Mouse (Mus musculus) forebrain, embryonic 15.5 days (tissue): ENCODE results near the gene Cnnm1. TPM values are rescaled to one million over a fixed set of nuclear protein-coding genes. Genes with fewer than 3 reads are reported as not detected.
A peak's percentile ranks its signal among the peaks of the same experiment; 100 is the strongest.

Experiments
- ATAC-seq: fragments of 200-750 bp; cut with Nextera tagmentation; replicated peaks from 2 replicates; pipeline ENCODE4 v1.8.0; 2017; ENCODE audit warnings: mild to moderate bottlenecking, moderate TSS enrichment, moderate library complexity
- H3K27ac ChIP-seq: fragments of 300-500 bp; sonication (generic); replicated peaks from 2 replicates; pipeline ENCODE4 v1.5.1; 2015; ENCODE audit warnings: mild to moderate bottlenecking, inconsistent platforms
- H3K27me3 ChIP-seq: fragments of 300-500 bp; sonication (generic); 2 replicates; pipeline ENCODE4 v1.6.1; 2015; ENCODE audit warnings: inconsistent platforms
- H3K36me3 ChIP-seq: fragments of 300-500 bp; sonication (generic); 2 replicates; pipeline ENCODE4 v1.6.1; 2015; ENCODE audit warnings: mild to moderate bottlenecking, inconsistent platforms
- H3K4me1 ChIP-seq: fragments of 300-500 bp; sonication (generic); 2 replicates; pipeline ENCODE4 v1.6.1; 2015; ENCODE audit warnings: inconsistent platforms
- H3K4me2 ChIP-seq: fragments of 300-500 bp; sonication (generic); replicated peaks from 2 replicates; pipeline ENCODE4 v1.6.1; 2015; ENCODE audit warnings: mild to moderate bottlenecking, inconsistent platforms
- H3K4me3 ChIP-seq: fragments of 300-500 bp; sonication (generic); 2 replicates; pipeline ENCODE4 v1.5.1; 2015; ENCODE audit warnings: mild to moderate bottlenecking, inconsistent platforms
- H3K9ac ChIP-seq: fragments of 300-500 bp; sonication (generic); replicated peaks from 2 replicates; pipeline ENCODE4 v1.6.1; 2015; ENCODE audit warnings: mild to moderate bottlenecking, inconsistent platforms
- H3K9me3 ChIP-seq: fragments of 300-500 bp; sonication (generic); 2 replicates; pipeline ENCODE4 v1.6.1; 2016; ENCODE audit warnings: inconsistent platforms
- WGBS: fragments of 180-500 bp; shearing (Covaris S2); methylation state at CpG from one replicate; pipeline ENCODE4 v1.1.7; 2015; ENCODE audit warnings: mixed read lengths; 5-methylcytosine and 5-hydroxymethylcytosine counted together
- polyA plus RNA-seq: library from polyadenylated mRNA; unstranded; fragments of >200 nt; fragmentation: Nextera tagmentation; extraction: Ambion mirVana; gene quantifications from 2 replicates; pipeline ENCODE4 v1.2.1, GENCODE M21; 2015

Cnnm1 gene
- polyA plus RNA-seq, 1 experiment from 2014 or later: 1.3 TPM

DNA sequence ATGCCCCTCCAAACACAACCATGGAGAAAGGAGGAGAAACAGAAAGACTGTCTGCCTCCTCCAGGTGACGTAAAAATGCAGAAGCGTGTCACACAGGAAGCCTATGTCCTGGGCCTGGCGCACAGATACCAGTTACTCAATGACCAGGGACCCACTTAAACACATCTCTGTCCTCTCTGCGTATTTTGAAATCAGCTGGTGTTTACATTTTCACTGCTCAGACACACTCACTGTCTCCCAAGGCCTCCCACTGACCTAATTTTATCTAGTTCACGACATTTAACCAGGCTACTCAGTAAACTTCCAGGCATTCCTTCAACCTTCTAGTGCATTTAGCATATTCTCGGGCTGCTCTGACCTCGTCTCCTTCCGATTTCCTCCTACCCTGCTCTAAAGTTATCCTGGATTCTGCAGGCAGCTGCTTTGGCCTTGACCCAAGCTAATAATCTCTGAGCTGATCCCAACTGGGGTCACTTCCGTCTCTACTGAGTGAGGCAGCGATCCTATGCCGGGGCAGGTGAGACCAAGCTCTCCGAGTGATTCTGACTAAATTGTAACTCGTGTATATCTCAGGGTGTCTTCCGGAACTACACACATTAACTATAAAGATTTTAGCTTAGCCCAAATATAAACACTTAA is 76.3 kb downstream of the Cnnm1 start:
- Histone ChIP-seq H3K9ac (no peak overlapping the region), H3K4me3 (no peak overlapping the region), H3K27me3 (no peaks in the 10 kb centered on the region), H3K27ac (no peak overlapping the region), H3K4me2 (no peak overlapping the region), H3K4me1 (peaks cover 20% of the 10 kb centered on the region), H3K36me3 (peaks cover 15% of the 10 kb centered on the region), H3K9me3 (no peaks in the 10 kb centered on the region)
- no peak for ATAC-seq
- WGBS: 89% methylated on average over 14 of the region's 14 CpGs

DNA sequence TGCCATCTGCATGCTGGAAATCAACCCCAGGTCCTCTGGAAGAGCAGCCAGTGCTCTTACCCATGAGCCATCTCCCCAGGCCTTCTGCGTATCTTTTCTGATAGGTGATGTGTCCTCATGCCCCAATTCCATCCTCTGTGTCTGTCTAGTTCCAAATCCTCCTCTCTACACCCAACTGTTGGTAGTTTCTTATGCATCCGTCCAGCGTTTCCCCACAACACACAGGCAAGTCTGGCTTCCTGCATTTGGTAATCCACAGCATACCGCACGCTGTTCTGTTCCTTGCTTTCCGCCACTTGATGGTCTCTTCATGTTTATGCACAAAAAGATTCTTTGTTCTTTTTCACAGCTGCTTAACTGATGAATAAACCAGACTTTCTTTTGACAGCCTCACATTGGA is 77.1 kb downstream of the Cnnm1 start:
- Histone ChIP-seq H3K27ac (no peak overlapping the region), H3K9me3 (no peaks in the 10 kb centered on the region), H3K27me3 (no peaks in the 10 kb centered on the region), H3K4me2 (no peak overlapping the region; the same call in 1 of the 2 replicates), H3K4me1 (peaks cover 28% of the 10 kb centered on the region), H3K36me3 (peaks cover 13% of the 10 kb centered on the region), H3K9ac (no peak overlapping the region), H3K4me3 (no peak overlapping the region)
- ATAC-seq: no peak
- WGBS: 55% methylated on average over 6 of the region's 6 CpGs

DNA sequence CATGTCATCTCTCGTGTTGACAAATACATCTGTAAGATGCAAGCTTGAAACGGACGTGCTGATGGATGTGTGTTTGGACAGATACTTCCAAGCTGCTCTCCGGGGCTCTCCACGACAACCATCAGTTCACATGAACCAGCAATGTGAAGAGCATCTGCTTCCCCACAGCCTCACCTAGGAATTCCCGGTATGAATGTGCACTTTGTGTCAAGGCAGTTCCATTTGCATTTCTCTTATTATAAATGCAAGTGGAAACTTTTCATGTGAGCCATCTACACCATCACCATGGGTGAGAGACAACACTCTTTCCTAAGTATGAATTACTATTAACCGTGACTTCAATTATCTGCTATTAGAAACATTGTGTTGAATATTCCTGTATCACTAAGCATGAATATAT is 77.6 kb downstream of the Cnnm1 start:
- WGBS: 62% methylated on average over 7 of the region's 7 CpGs
- Histone ChIP-seq H3K36me3 (peaks cover 13% of the 10 kb centered on the region), H3K4me2 (no peak overlapping the region), H3K4me3 (no peak overlapping the region), H3K4me1 (peaks cover 33% of the 10 kb centered on the region), H3K9ac (no peak overlapping the region), H3K9me3 (no peaks in the 10 kb centered on the region), H3K27ac (no peak overlapping the region), H3K27me3 (no peaks in the 10 kb centered on the region)
- no peak for ATAC-seq

DNA sequence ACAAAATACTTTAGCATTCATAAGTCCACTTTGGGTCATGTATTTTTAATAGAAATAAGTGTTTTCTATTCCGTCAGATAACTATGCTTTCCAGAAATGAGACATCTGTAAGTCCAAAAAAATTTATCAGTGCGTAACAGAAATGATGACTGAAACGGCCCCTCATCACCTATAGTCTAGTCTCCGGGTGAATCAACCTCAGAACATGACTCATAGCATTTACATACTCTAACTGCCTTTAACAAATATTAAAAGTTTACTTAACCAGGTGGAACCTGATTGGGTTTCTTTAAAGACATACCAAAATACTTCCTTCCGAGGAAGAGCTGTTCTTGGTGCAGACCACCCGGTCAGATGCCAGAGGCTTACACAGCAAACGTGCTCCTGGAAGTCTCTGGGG is 78.0 kb downstream of the Cnnm1 start:
- 87% methylated on average over 7 of the region's 7 CpGs for WGBS
- no peak overlapping the region for H3K9ac ChIP-seq
- H3K9me3 ChIP-seq: no peaks in the 10 kb centered on the region
- H3K4me3 ChIP-seq: no peak overlapping the region
- H3K4me1 ChIP-seq: peaks cover 36% of the 10 kb centered on the region
- no peak overlapping the region for H3K27ac ChIP-seq
- no peak overlapping the region for H3K4me2 ChIP-seq
- H3K36me3 ChIP-seq: peaks cover 13% of the 10 kb centered on the region
- no peak for ATAC-seq
- H3K27me3 ChIP-seq: no peaks in the 10 kb centered on the region

DNA sequence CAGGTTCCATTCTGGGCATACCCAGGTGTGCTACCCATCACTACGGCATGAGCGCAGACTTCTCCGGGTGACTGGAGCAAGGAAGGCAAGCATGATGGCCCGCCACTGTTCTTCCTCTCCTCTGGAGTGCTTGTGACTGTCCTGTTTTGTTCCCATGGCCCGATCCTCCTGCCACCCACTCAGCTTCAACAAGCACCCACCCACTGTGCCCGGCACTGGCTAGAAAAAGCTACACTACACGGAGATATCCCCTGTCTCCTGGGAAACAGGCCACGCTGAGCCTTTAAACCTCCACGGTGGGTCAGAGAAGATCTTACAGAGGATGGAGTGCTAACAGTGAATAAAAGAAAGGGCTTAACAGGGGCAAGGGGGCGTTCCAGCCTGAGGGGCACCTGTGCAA is 79.0 kb downstream of the Cnnm1 start:
- WGBS: 83% methylated on average over 10 of the region's 10 CpGs
- H3K27ac ChIP-seq: no peak overlapping the region
- ATAC-seq: no peak
- H3K9me3 ChIP-seq: no peaks in the 10 kb centered on the region
- no peak overlapping the region for H3K9ac ChIP-seq
- H3K4me3 ChIP-seq: no peak overlapping the region
- no peak overlapping the region for H3K4me2 ChIP-seq
- H3K27me3 ChIP-seq: no peaks in the 10 kb centered on the region
- H3K4me1 ChIP-seq: peaks cover 43% of the 10 kb centered on the region
- H3K36me3 ChIP-seq: peaks cover 11% of the 10 kb centered on the region

DNA sequence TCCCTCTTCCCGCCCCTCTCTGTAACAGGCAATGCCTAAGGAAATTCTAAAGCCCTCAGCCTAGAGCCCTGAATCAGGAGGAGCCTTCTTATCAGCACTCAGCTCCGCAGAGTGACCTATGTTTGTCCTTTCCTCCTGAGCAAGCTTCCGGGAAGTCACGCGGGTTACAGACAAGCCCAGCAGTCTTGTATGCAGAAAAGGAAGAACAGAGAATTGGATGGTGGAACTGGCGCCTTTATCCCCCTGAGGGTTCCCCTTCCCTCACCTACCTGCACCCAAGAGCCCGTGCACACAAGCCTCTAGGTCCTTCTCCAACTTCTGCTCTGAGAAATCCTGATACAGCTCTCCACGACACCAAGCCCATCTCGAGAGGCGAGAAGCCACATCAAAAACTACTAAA is 80.2 kb downstream of the Cnnm1 start:
- no peak for ATAC-seq
- no peaks in the 10 kb centered on the region for H3K27me3 ChIP-seq
- H3K9me3 ChIP-seq: no peaks in the 10 kb centered on the region
- H3K36me3 ChIP-seq: no peaks in the 10 kb centered on the region
- no peak overlapping the region for H3K9ac ChIP-seq
- WGBS: 79% methylated on average over 9 of the region's 10 CpGs
- H3K27ac ChIP-seq: no peak overlapping the region
- H3K4me2 ChIP-seq: no peak overlapping the region
- H3K4me3 ChIP-seq: no peak overlapping the region
- peaks cover 49% of the 10 kb centered on the region for H3K4me1 ChIP-seq

- Histone ChIP-seq H3K4me1 (peaks cover 52% of the 10 kb centered on the region), H3K4me2 (no peak overlapping the region), H3K27me3 (no peaks in the 10 kb centered on the region), H3K36me3 (no peaks in the 10 kb centered on the region), H3K9ac (no peak overlapping the region), H3K9me3 (no peaks in the 10 kb centered on the region), H3K27ac (no peak overlapping the region), H3K4me3 (no peak overlapping the region)
- no peak for ATAC-seq
- 3% methylated on average over 8 of the region's 8 CpGs for WGBS
These were observed 81.1 kb downstream of the Cnnm1 start for GRCm38 (mm10) chr19:43521362-43521761.

GRCm38 (mm10) chr19:43521996-43522395 is 81.8 kb downstream of the Cnnm1 start:
- no peaks in the 10 kb centered on the region for H3K36me3 ChIP-seq
- WGBS: 72% methylated on average over 9 of the region's 9 CpGs
- no peak overlapping the region for H3K4me2 ChIP-seq
- H3K9me3 ChIP-seq: no peaks in the 10 kb centered on the region
- peak overlapping the region; percentile 8; the same call in 1 of the 2 replicates for H3K9ac ChIP-seq
- peaks cover 52% of the 10 kb centered on the region for H3K4me1 ChIP-seq
- no peak overlapping the region for H3K4me3 ChIP-seq
- no peak overlapping the region for H3K27ac ChIP-seq
- no peaks in the 10 kb centered on the region for H3K27me3 ChIP-seq
- ATAC-seq: no peak

DNA sequence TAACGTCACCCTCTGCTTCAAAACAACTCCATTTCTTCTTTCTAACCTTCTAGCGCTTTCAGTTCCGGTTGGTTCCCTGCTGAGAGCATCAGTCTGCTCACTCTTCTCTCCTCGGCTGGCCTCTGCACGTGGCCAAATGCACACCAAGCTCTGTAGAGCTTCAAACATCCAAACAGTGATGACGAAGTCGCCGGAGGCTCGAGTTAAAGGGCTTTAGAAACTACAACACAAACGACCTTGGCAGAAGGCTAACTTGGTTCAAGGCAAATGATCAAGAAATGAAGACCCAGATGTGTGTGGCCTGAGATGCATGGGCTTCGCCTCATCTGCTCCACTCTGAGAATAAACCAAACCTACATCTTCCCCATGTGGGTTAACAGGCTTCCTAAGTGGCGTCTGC is 83.3 kb downstream of the Cnnm1 start:
- Histone ChIP-seq H3K9me3 (no peaks in the 10 kb centered on the region), H3K27me3 (no peaks in the 10 kb centered on the region), H3K4me2 (peak overlapping the region; percentile 66), H3K36me3 (no peaks in the 10 kb centered on the region), H3K27ac (no peak overlapping the region), H3K4me3 (peak overlapping the region; percentile 72), H3K4me1 (peaks cover 43% of the 10 kb centered on the region), H3K9ac (peak overlapping the region; percentile 52)
- ATAC-seq: no peak
- 8% methylated on average over 12 of the region's 12 CpGs for WGBS

DNA sequence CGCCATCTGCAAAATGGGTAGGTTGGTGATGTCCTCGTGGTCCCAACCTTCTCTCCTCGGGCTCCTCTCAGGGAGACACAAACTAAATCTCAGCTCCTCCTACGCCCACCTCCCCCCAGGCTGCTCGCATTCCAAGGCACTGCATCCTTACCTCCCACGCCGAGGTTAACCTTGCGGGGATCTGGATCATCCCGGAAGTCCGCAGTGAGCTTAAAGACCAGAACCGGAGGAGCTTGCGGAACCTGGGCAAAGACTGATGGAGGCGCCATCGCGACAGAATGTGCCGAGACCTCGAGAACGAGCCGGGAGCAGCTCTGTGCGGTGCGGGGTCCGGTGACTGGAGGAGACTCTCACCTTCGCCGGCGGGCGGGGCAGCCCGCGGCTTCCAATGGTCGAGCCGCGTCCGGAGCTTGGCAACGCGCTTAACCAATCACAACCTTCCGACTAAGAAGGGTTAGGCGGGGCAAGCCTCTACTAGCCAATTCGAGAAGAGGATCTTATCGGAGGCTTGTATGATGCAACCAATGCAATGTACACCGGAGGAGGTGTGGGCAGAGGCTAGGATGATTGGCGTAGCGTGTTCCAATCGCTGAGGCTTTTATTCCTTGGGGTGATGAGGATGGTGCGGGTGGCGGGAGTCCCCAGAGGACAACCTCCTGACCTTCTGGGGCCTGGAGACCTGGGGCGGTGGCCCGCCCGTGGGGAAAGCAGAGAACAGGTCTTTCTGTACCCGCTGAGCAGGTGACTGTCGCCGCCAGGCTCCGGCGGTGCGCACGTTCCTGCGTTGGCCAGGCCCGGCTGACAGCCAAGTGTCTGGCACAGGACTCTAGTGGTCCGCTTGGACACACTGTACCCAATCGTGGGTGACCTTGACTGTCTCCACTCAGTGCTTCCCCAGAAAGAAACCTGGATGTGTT is 84.2 kb downstream of the Cnnm1 start, which contains the start of gene Got1:
Got1 (minus strand) TSS at position 419 of the 917 bp plus-strand sequence.
- WGBS: under 1% methylated on average over 57 of the region's 58 CpGs
- peak within 1 kb of the TSS; percentile 66 for H3K4me2 ChIP-seq
- no peaks in the 10 kb centered on the region for H3K9me3 ChIP-seq
- peak within 1 kb of the TSS; percentile 81 for H3K9ac ChIP-seq
- H3K27me3 ChIP-seq: no peaks in the 10 kb centered on the region
- ATAC-seq: peak; percentile 100
- H3K4me3 ChIP-seq: peak within 1 kb of the TSS; percentile 72
- H3K36me3 ChIP-seq: no peaks in the 10 kb centered on the region
- H3K27ac ChIP-seq: peak within 1 kb of the TSS; percentile 64
- peaks cover 43% of the 10 kb centered on the region for H3K4me1 ChIP-seq

DNA sequence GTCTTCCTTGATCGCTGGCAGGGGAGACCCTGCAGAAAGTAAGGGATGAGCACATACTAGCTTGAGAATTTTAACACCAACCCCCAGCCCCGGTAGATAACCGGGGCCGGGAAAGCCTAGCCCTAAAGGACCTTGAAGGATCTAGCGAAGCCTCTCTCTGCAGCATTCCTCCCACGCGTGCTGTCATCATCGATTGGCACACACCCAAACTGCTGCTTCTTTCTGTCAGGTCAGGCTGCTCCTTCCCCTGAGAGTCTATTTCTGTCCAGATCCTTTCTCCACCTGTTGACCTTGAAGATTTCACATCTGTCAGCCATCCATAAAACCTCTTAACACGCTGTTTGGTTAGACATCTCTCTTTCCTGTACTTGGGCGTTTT is 84.9 kb downstream of the Cnnm1 start:
- H3K27ac ChIP-seq: peak overlapping the region; percentile 64; the same call in 1 of the 2 replicates
- H3K4me2 ChIP-seq: peak overlapping the region; percentile 63
- 19% methylated on average over 10 of the region's 10 CpGs for WGBS
- peak overlapping the region; percentile 72 for H3K4me3 ChIP-seq
- ATAC-seq: no peak
- peak overlapping the region; percentile 81 for H3K9ac ChIP-seq
- no peaks in the 10 kb centered on the region for H3K27me3 ChIP-seq
- H3K36me3 ChIP-seq: no peaks in the 10 kb centered on the region
- H3K4me1 ChIP-seq: peaks cover 45% of the 10 kb centered on the region
- H3K9me3 ChIP-seq: no peaks in the 10 kb centered on the region

DNA sequence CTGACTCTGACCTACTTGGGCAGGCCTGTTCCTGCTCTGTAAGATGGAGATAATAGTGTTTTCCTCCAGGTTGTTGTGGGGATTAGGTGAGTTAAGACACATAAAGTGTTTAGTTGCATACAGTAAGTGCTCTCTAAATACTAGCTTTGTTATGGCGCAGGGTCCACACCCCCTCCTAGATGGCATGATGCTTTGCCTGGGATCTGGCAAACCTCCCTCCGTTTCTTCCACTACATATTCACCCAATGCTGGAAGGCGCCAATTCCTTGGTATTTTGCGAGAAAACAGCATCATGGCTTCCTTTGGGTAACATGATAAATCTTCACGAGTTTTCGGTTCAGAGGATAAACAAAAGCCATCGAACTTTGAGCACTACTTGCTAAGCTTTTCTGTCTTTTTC is 85.3 kb downstream of the Cnnm1 start:
- ATAC-seq: no peak
- WGBS: 90% methylated on average over 7 of the region's 7 CpGs
- Histone ChIP-seq H3K9me3 (no peaks in the 10 kb centered on the region), H3K4me2 (peak overlapping the region; percentile 63; the same call in 1 of the 2 replicates), H3K9ac (peak overlapping the region; percentile 81; the same call in 1 of the 2 replicates), H3K36me3 (no peaks in the 10 kb centered on the region), H3K4me3 (peak overlapping the region; percentile 72; the same call in 1 of the 2 replicates), H3K27ac (no peak overlapping the region), H3K4me1 (peaks cover 46% of the 10 kb centered on the region), H3K27me3 (no peaks in the 10 kb centered on the region)
